Mouse (Mus musculus) cerebellum, postnatal 10 days (tissue): ENCODE data around the gene Yap1.

Experiments
- DNase-seq, 2 experiments: peaks; one replicate each; pipeline ENCODE4 v3.0.0; 2021; ENCODE audit warnings: mixed read lengths in 2 of 2

Gene Yap1

DNA sequence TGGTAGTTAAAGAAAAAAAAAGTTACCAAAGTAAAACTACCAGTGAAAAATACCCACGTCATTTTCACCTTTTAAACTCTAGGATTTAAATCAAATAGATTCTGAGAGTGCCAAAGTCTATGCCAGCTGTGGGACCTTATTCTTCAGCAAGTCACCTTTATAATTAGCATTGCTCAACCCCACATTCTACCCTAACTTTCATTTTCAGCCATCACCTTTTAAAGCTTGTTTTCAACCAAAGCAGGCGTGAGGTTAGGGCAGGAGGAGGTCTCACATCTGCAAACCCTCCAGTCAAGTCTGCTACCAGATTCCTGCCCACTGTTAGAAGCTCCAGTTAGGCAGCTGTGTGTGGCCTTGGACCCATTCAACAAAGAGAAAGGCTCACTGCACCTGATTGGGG is 32.4 kb downstream of the Yap1 start:
- DNase-seq = no peak

DNA sequence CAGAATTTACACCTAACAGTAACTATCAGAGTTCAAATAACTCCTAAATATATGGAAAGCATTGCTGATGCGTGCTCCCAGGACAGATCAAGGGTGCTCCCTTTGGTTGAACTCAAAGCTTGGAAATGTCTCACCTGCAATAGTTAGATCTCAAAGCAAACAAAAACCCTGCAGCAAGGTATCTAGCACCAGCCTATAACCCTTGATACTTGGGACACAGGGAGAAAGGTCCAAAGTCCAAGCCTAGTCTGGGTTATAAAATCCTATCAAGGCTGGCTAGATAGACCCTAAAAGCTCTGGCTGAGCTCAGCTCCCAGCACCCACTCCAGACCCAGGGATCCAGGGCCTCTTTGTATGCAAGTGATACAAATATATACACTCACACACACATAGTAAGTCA is 36.4 kb downstream of the Yap1 start:
- DNase-seq = no peak

DNA sequence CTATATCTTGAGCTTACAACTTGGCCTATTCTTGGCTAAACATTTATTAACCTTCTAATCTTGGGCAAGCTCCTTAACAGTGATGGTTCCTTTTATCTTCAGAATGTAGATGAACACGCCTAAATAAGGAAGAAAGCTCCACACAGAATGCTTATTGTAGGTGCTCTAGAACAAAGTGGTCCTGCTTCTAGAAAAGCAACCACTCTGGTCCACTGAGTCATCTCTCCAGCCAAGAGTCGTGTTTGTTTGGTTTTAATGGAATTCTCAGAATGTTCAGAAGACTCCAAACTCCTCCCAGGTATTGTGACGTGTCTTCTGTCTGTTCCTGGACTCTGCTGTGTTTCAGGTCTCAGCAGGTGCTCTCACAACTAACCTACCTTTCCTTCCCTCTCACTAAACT is 38.8 kb downstream of the Yap1 start:
- DNase-seq = no peak

GRCm38 (mm10) chr9:7963867-7964266 is 40.5 kb downstream of the Yap1 start:
- no peak for DNase-seq

DNA sequence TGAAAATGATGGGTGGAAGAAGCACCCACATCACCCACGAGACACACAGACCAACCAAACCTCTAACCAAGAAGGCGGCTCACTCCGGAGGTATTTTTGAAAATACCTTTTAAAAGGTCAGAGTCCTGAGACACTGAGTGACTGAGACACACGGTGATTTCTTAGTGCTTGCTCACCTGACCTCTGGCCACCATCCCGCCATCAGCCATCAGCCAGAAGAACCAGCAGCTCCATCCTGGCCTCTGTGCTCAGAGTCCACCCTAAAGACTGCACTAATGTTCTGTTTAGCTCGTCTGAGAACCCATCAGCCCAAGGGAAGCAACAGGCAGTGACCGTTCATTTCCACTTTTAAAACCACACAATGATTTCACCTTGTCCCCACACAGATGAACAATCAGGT is 41.5 kb downstream of the Yap1 start:
- DNase-seq = no peak

- DNase-seq = peak; percentile 57 to 59
These were observed 42.8 kb downstream of the Yap1 start for GRCm38 (mm10) chr9:7961366-7962160.

- peak; percentile 50 to 68 for DNase-seq
These were observed 44.0 kb downstream of the Yap1 start for GRCm38 (mm10) chr9:7960382-7960781.

- no peak for DNase-seq
These were observed 45.1 kb downstream of the Yap1 start for GRCm38 (mm10) chr9:7959301-7959700.

GRCm38 (mm10) chr9:7958025-7958593 is 46.3 kb downstream of the Yap1 start:
- no peak for DNase-seq

DNA sequence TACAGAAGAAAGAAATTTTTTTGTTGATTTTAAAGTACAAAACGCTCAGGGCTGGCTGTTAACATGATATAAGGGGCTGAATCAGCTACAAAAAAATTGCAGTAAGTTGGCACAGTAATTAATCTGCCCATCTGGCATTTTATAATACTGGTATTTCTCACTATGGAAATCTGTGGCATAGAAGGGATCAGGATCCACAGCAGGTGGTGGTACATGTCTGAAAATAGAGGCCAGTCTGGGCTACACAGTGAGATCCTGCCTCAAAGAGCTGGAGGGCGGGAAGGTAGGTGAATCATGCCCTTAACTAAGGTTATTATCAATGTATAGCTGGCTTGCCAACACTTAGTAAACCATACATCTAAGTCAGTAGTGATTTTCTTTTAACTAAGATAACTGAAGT is 47.0 kb downstream of the Yap1 start:
- DNase-seq = peak; percentile 24 to 57

DNA sequence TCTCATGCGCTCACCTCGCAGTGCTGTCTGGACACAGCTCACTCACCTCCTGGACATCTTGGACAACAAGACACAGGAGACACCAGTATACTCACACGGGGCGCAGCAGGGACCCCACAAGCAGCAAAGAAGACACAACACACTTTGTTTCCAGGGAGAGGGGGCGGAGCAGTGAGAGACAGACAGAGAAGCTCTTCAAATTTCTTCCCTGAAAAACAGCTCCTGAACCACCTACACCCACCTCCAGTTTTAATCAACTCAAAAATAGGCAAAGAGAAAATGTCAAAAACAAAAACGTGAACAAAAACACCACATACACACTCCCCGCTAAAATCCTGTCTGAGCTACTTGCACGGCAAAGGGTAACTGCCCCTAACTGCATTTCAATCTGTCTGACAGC is 48.0 kb downstream of the Yap1 start:
- DNase-seq = no peak

DNA sequence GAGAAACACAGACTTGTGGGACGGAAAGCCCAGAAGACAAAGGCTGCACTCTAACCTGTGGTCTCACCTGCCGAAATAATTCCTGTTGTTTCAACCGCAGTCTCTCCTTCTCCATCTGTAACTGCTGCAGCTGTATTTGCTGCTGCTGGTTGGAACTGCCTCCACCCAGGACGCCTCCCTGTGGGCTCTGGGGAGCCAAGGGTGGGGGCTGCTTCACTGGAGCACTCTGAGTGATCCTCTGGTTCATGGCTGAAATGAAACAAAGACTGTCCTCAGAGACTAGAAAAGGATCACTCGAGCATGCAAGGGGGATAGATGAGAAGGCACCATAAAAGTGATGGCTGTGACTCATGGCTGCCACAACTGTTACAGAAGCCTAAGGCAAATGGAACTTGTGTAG is 51.5 kb downstream of the Yap1 start:
- no peak for DNase-seq

- DNase-seq = no peak
These were observed 54.2 kb downstream of the Yap1 start for GRCm38 (mm10) chr9:7950211-7950644.

DNA sequence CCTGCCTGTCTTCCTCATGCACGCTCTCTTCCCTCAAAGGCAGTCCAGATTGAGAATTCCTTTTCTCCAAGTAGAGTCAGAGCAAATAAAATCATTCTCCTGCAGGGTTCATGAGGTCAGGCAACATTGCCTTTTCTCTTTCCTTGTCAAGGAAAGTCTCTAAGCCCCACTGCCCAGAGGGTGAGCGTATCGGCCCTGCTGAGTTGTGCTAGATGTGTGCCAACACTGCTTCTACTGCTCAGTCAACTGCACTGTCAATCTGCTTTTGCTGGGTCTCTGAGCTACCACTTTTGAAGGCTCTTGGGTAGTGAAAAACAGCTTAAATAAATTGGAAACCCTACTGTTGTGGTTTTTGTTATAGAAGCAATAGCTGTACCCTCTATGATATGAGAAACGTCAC is 56.5 kb downstream of the Yap1 start:
- DNase-seq = peak; percentile 51 to 52

- DNase-seq = no peak
These were observed 60.5 kb downstream of the Yap1 start for GRCm38 (mm10) chr9:7943796-7944462.

DNA sequence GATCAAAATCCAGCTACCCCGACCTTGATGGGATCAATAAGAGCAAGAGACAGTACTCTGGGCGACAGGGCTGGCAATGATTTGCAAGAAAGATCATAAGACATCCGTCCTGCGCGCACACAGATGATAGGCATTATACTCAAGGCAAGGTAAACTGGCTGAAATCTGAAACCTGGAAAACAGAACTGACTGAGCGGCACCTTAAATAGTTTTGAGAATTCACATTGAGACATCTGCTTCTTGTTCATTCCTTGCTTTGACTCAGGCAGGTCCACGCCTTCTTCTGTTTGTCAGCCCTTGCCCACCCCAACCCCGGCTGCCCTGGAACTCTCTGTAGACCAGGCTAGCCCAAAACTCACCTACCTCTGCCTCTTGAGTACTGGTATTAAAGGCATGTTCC is 61.7 kb downstream of the Yap1 start:
- DNase-seq = no peak

GRCm38 (mm10) chr9:7940075-7940474 is 64.3 kb downstream of the Yap1 start:
- no peak for DNase-seq

GRCm38 (mm10) chr9:7934419-7934818 is 70.0 kb downstream of the Yap1 start:
- peak in 1 of 2 experiments; percentile 11 for DNase-seq

DNA sequence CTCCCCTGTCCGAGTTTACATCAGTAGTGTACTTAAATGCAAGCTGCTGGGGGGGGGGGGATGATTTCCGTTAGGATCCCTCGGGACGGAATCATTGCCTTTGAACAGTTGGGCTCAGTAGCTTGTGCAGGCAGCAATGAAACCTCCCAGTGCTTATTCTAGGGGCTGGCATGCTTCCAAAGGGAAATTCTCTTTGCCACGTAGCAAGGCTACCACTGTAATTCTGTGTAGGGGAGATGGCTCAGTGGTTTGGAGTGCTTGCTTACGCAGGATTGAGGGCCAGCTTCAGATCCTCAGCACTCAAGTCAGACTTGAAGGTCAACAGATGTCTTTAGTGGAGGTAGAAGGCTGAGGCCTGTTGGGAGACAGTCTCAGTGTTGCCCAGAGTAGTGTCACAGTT is 74.8 kb downstream of the Yap1 start:
- peak; percentile 23 to 24 for DNase-seq

DNA sequence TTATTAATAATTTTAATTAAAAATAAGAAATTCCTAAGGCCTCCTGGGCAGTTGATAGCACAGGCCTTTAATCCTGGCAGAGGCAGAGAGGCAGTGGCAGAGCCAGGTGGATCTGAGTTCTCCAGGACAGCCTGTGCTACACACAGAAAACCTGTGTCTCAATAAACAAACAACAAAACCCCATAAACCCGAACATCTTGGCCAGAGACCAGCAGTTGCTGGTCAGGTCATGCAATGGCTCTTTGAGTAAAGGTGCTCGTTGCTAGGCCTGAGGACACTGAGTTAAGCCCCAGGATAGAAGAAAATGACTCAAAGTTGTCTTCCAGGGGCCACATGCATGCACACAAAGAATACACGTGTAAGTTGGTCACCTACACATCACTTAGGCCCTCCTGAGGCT is 75.5 kb downstream of the Yap1 start:
- DNase-seq = no peak

GRCm38 (mm10) chr9:7928207-7928793 is 76.1 kb downstream of the Yap1 start:
- DNase-seq = no peak

GRCm38 (mm10) chr9:7914925-7915324 is 89.5 kb downstream of the Yap1 start:
- DNase-seq = no peak

DNA sequence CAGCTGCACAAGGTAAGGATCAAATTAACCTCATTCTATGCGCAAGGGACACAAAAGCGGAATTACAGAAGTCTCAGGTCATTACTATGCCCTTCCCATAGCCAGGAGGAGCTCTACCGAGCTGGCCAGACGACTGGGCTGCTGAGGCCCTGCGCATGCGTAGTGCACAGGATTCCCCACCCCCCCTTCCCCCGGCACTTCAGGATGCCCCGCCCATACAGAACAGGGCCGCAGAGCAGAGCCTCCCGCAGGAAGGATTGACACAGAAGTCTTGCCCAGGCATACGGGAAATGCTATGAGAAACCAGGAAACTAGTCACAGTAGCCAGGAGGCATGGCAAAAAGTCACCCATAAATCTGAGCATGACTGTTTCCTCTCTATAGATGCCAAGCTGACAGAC is 89.9 kb downstream of the Yap1 start:
- DNase-seq = peak; percentile 62 to 68

GRCm38 (mm10) chr9:7913953-7914352 is 90.4 kb downstream of the Yap1 start:
- peak in 1 of 2 experiments; percentile 7 for DNase-seq
